Mouse (Mus musculus) heart, adult 2 months (tissue): ENCODE measurements at regions not wholly inside any gene's neighbourhood (a gene's known extent, or its start where the extent isn't known, plus 50 kb on each side); places are given as distances from the start of the nearest gene placed in this dataset.
A peak's percentile ranks its signal among the peaks of the same experiment; 100 is the strongest.

Experiments
- CTCF ChIP-seq: fragments of 200-600 bp; IDR thresholded peaks from 2 replicates; pipeline ENCODE4 v1.8.1; 2022; ENCODE audit warnings: antibody characterized with exemption, mild to moderate bottlenecking, moderate library complexity
- POLR2A ChIP-seq: fragments of 200-500 bp; IDR thresholded peaks from 2 replicates; pipeline ENCODE4 v1.6.1; 2011; ENCODE audit warnings: mild to moderate bottlenecking, low read depth, low read length, control low read depth; ENCODE audit not compliant: insufficient read depth

DNA sequence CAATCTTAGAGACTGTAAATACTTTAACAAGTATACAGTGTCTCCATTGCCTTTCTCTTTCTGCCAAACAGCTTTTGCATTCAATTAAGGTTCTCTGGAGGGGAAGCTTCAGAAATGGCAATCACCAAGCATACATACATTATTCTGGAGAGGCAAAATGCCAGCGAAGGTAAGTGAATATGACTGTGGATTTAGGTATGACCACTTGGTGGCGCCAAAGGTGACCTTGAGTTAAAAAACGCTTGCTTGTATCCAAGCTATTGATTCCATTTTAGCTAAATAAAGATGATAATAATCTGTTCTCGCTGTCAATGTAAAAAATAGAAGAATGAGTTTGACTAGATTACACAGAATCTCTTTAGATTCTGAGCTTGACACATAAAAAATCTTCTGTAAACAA, 117.7 kb downstream of the Vmn2r79 start:
- TF ChIP-seq POLR2A (no peak), CTCF (peak; percentile 73)
